Mouse (Mus musculus) urinary bladder, adult 2 months (tissue): ENCODE results near the gene Bub1b. TPM values are rescaled to one million over a fixed set of nuclear protein-coding genes. Genes with fewer than 3 reads are reported as not detected.
"Not testable (repeated sequence)": the region's sequence is repeated elsewhere in the genome, so short reads cannot be mapped to it uniquely, and the experiment has no call there.

Experiments
- DNase-seq: peaks from one replicate; pipeline ENCODE4 v3.0.0; 2022; ENCODE audit warnings: low spot score
- polyA plus RNA-seq: library from polyadenylated mRNA; depleted of rRNA; stranded (reverse); fragments of >200 nt; gene quantifications from 2 replicates; pipeline ENCODE4 v1.2.3, GENCODE M21; 2012

Gene Bub1b
- polyA plus RNA-seq, 1 experiment: 2.4 TPM

- DNase-seq: no peak
Measured at GRCm38 (mm10) chr2:118618013-118618412, 20.0 kb downstream of the Bub1b start.

- DNase-seq: no peak
Measured at GRCm38 (mm10) chr2:118620101-118620500, 22.1 kb downstream of the Bub1b start.

- DNase-seq: no peak
Measured at GRCm38 (mm10) chr2:118620608-118621007, 22.6 kb downstream of the Bub1b start.

- no peak for DNase-seq
Measured at GRCm38 (mm10) chr2:118629276-118629675, 31.3 kb downstream of the Bub1b start.

GRCm38 (mm10) chr2:118633441-118633840, 35.4 kb downstream of the Bub1b start:
- no peak for DNase-seq

- no peak for DNase-seq
Measured at GRCm38 (mm10) chr2:118637258-118637657, 39.2 kb downstream of the Bub1b start.

GRCm38 (mm10) chr2:118637888-118638526, 40.0 kb downstream of the Bub1b start:
- DNase-seq: peak; percentile 45

GRCm38 (mm10) chr2:118638686-118639085, 40.7 kb downstream of the Bub1b start:
- no peak for DNase-seq

GRCm38 (mm10) chr2:118641147-118641546, 43.1 kb downstream of the Bub1b start:
- no peak for DNase-seq

- DNase-seq: no peak
Measured at GRCm38 (mm10) chr2:118642431-118642830, 44.4 kb downstream of the Bub1b start.

- no peak for DNase-seq
Measured at GRCm38 (mm10) chr2:118642942-118643341, 44.9 kb downstream of the Bub1b start.

- DNase-seq: no peak
Measured at GRCm38 (mm10) chr2:118646665-118647064, 48.7 kb downstream of the Bub1b start.

GRCm38 (mm10) chr2:118650697-118651096, 52.7 kb downstream of the Bub1b start:
- not testable (repeated sequence) for DNase-seq

GRCm38 (mm10) chr2:118656688-118657281, 58.8 kb downstream of the Bub1b start:
- DNase-seq: no peak

- peak; percentile 46 for DNase-seq
Measured at GRCm38 (mm10) chr2:118658457-118658856, 60.4 kb downstream of the Bub1b start.

- no peak for DNase-seq
Measured at GRCm38 (mm10) chr2:118659077-118659476, 61.1 kb downstream of the Bub1b start.

- no peak for DNase-seq
Measured at GRCm38 (mm10) chr2:118659493-118659892, 61.5 kb downstream of the Bub1b start.

- DNase-seq: no peak
Measured at GRCm38 (mm10) chr2:118659998-118660452, 62.0 kb downstream of the Bub1b start.

- DNase-seq: no peak
Measured at GRCm38 (mm10) chr2:118661891-118662290, 63.9 kb downstream of the Bub1b start.

- peak; percentile 43 for DNase-seq
Measured at GRCm38 (mm10) chr2:118662902-118663803, 65.1 kb downstream of the Bub1b start, which contains the start of gene Pak6. Pak6 (plus strand) TSS chr2:118663303.

- peak; percentile 72 for DNase-seq
Measured at GRCm38 (mm10) chr2:118663804-118664766, 66.1 kb downstream of the Bub1b start.
